In the genomic region with DNA sequence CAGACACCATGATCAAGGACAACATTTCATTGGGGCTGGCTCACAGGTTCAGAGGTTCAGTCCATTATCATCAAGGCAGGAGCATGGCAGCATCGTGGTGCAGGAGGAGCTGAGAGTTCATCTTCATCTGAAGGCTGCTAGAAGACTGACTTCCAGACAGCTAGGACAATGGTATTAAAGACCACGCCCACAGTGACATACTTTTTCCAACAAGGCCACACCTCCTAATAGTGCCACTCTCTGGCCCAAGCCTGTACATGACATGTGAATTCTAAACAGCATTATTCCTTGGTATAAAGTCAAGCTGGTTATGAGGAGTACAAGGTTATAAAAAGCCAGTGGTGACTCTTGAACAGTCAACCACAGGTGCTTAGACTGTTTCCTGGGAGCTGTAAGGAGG, we compare ENCODE assay signal across 18 mouse cellular contexts.
"Had no signal": no experiment of that assay in that cellular context is flagged by ENCODE, and none has a peak within 500 bp of the region (broad histone marks: within the 10 kb centered on the region; RNA-seq: fewer than 3 reads in every experiment).

No protein-coding gene starts in this region.

- H3K27ac ChIP-seq: limb, embryonic 12.5 days; limb, embryonic 15.5 days; liver, embryonic 14.5 days; midbrain, embryonic 10.5 days had no signal

- H3K4me1 ChIP-seq: limb, embryonic 12.5 days; limb, embryonic 15.5 days; megakaryocyte, embryonic 14.5 days had no signal

- H3K27me3 ChIP-seq: limb, embryonic 12.5 days; limb, embryonic 15.5 days; midbrain, embryonic 13.5 days; neural tube, embryonic 13.5 days had no signal

- ATAC-seq: liver, postnatal 0 days had no signal

- DNase-seq: kidney, adult 9 months; kidney, postnatal 14 days; kidney, postnatal 4 days; left cerebral cortex, postnatal 4 days; liver, postnatal 0 days; lung, postnatal 36 days; retina, postnatal 1 day; thymus, adult 18-20 months; thymus, postnatal 36 days had no signal

- H3K36me3 ChIP-seq: limb, embryonic 12.5 days; limb, embryonic 15.5 days had no signal

- H3K9ac ChIP-seq: limb, embryonic 12.5 days; limb, embryonic 15.5 days; liver, embryonic 14.5 days; liver, postnatal 0 days; midbrain, embryonic 13.5 days; neural tube, embryonic 13.5 days had no signal

- H3K4me2 ChIP-seq: limb, embryonic 12.5 days; limb, embryonic 15.5 days; liver, embryonic 11.5 days; midbrain, embryonic 13.5 days; neural tube, embryonic 13.5 days had no signal

- H3K9me3 ChIP-seq: limb, embryonic 12.5 days; limb, embryonic 15.5 days; megakaryocyte, embryonic 14.5 days; midbrain, embryonic 10.5 days; midbrain, embryonic 13.5 days had no signal

- H3K4me3 ChIP-seq: limb, embryonic 12.5 days; limb, embryonic 15.5 days; megakaryocyte, embryonic 14.5 days; midbrain, embryonic 10.5 days; midbrain, embryonic 13.5 days; myocyte; neural tube, embryonic 13.5 days had no signal
